Mouse (Mus musculus) gastrocnemius, postnatal 14 days (tissue): ENCODE results near the gene Gas7. TPM values are rescaled to one million over a fixed set of nuclear protein-coding genes. Genes with fewer than 3 reads are reported as not detected.

Experiments
- DNase-seq: peaks from one replicate; pipeline ENCODE4 v3.0.0; 2021; ENCODE audit warnings: mixed read lengths
- intact Hi-C: fragments of 180-260 bp; cut with DNase I; formaldehyde crosslinking; loops from one replicate; pipeline ENCODE4 v1.15.1; 2025; ENCODE audit warnings: low total_unique reads
- total RNA-seq, 2 experiments: library from RNA; stranded (reverse); gene quantifications; 2 replicates each; pipeline ENCODE4 v1.2.3; 2021

Gas7 gene
- total RNA-seq, 2 experiments from 2014 or later: 11.6 to 20.0 TPM

DNA sequence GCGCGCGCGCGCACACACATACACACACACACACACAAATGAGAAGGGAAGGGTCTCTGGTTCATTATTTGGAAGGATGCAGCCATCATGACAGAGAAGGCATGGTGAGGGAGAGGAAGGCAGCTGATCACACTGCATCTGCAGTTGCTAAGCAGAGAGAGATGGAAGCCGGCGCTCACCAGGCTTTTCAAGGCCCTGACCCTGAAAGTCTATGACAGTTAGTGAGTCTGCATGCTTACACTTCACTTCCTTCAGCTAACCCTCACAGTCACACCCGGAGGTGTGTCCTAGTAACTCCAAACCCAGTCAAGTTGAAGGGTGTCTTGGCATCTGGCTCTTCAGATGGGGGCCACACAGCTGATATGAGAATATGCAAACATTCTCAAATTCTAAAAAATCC lies 187.2 kb downstream of the Gas7 start:
- DNase-seq: no peak
- intact Hi-C loops: loop anchor here (10.0 kb wide), 1 partner anchor 108 kb away; no protein-coding TSS in a partner anchor

DNA sequence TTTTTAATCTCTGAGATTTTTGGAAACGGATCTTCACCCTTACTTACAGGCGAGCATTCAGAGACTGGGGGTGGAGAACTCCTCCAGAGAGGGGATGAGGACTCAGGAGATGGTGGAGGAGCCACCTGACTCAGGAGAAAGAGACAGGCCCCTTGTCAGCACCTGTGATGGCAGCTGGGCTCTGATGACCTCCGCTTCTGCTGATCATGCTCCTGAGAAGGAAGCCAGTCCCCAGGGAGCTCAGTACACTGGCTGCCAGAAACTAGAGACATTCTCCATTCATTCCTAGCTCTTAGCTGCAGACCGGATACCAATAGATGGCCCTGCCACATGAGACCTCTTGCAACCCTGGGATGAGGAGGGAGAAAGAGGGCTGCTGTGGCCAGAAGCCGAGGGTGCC lies 187.6 kb downstream of the Gas7 start:
- DNase-seq: no peak
- intact Hi-C loops: loop anchor here (10.0 kb wide), 1 partner anchor 108 kb away; no protein-coding TSS in a partner anchor

DNA sequence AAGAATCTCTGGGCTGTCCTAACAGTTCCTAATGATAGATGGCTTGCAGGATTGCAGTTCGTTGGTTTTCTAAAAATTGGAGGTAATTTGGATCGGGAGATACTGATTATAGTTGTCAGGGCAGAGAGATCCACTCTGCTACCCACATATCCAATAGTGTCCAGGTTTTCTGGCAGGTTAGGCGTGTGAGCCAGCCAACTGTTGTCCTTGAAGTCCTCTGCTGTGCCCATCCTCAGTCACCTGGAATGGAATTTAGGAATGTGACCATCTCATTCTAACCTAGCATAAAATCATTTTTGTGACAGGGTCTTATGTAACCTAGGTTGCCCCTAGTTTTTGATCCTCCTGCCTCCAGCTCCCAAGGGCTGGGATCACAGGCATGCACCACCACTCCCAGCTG lies 188.2 kb downstream of the Gas7 start:
- no peak for DNase-seq
- intact Hi-C loops: loop anchor here (10.0 kb wide), 1 partner anchor 109 kb away; no protein-coding TSS in a partner anchor

DNA sequence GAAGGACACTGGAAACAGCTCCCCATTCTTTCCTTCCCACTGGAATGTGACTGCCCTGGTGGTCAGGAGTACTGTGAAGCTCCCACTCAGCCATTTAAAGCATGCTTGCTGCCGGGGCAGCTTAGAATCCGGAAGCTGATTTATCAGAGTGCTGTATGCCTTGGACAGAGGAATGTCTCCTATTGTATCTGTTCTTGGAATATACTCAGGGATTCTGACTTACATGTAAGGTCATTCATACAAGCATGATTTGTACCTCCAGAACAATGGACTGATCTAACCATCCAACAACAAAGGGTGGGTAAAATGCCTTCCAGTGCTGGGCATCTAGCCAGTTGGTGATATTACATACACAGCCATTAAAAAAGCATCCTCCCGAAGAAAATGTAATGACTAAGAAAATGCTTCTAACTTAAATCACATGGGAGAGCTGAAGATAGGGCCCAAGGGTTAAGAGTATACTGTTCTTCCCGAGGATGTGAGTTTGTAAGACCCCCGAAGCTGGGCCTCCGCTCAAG lies 189.5 kb downstream of the Gas7 start:
- DNase-seq: no peak
- intact Hi-C loops: loop anchor here (5.0 to 10.0 kb wide), 3 partner anchors 110 to 267 kb away; no protein-coding TSS in a partner anchor

DNA sequence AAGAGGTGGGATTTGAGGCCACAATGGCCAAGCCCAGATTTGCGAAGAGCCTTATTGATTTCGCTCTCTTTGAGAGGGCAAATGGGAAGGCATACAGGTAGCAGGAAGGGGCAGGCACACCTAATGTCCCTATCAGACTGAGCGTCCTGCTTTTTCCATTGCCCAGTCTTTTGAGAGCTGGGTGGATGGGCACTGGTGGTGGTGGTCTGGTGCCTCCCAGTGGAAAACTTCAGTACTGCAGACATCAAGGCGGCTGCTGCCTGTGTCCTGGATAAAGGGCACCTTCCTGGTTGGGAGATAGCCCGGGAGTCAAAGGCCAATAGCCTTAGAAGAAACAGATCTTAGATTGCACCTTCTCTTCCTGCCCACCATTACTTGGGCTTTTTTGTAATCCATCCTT lies 192.5 kb downstream of the Gas7 start:
- intact Hi-C loops: loop anchor here (5.0 to 10.0 kb wide), 3 partner anchors 113 to 270 kb away; no protein-coding TSS in a partner anchor
- DNase-seq: peak; percentile 72

DNA sequence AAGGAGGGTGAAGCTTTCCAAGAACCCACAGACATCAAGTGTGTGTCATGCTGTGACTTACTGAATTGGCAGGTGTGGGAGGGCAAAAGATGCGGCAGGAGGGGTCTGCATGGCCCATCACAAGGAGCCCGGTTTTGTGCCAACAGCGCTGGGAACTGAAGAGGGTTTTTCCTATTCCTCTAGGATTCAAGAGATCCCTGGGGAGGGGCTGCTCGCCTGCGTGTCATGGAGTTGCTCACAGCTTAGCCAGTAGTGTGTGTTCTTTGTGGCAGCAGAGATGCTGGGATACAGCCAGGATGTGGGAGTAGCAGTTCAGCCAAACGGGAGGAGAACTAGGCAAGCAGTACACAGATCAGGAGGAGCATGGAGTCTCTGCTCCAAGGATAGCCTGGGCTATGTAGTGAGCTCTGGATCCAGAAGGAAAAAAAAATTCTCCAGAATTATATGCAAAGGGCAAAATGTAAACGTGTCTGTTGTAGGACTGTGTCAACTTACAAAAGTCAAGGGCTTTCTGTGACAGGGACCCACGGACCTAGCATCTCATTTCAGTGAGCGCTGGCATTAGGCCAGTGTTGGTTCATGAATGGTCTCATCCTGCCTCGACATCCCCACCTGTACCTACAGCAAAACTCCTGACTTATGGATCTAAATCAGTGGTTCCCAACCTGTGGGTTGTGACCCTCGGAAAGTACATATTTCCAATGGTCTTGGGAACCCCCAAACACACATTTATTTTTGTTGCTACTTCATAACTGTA lies 193.6 kb downstream of the Gas7 start:
- peak; percentile 28 for DNase-seq
- intact Hi-C loops: loop anchor here (5.0 to 10.0 kb wide), 3 partner anchors 114 to 272 kb away; no protein-coding TSS in a partner anchor

DNA sequence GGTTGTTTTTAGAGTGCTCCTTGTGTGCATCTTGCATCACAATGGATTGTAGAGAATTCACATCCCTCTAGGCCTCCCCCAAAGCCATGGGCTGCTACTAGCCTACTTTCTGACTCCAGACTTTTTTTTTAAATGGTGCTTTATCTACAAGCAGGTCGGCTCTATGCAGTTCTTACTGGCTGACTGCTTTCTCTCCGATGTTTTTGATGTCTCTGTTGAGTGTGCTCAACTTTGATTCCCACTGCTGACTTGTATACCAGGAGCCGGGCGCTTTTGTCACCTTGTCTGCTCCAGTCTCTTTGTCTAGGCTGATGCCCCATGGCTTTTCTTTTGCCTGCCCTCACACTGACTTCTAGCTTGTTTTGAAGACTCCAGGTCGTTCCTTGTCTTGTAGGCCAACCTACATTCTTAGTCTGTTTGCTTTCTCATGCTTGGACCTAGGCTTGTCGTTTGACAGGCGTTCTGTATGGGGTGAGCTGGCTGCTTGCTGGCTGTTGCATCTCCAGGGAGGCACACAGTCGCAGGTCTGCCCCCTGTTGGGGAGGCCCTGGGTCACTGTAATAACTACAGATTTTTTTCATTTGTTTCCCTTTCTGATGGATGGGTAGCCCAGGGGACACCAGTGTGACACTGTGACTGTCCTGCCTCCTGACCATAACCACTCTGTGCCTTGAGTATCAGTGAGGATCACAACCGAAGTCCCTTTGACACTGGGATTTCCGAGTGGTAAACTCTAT lies 194.9 kb downstream of the Gas7 start:
- intact Hi-C loops: loop anchor here (5.0 to 10.0 kb wide), 3 partner anchors 115 to 273 kb away; no protein-coding TSS in a partner anchor
- DNase-seq: no peak

DNA sequence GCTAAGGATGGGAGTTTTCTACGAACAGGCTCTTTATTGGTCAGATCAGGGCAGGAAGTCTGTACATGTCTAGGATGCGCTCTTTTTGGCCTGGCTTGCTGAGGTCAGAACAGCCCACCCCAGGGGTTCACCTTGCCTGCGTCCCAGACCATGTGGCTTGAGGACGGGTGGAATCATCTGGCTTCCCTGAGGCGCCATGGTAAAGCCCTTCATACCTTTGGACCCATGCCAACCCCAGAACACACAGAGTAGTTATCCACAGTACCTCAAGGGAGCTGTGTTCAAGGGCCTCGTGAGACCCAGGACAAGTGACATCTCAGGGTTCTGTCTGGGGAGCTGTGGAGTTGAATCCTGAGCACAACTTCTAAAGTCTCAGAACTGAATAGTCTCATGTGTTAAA lies 196.5 kb downstream of the Gas7 start:
- intact Hi-C loops: no loop called here
- DNase-seq: no peak

DNA sequence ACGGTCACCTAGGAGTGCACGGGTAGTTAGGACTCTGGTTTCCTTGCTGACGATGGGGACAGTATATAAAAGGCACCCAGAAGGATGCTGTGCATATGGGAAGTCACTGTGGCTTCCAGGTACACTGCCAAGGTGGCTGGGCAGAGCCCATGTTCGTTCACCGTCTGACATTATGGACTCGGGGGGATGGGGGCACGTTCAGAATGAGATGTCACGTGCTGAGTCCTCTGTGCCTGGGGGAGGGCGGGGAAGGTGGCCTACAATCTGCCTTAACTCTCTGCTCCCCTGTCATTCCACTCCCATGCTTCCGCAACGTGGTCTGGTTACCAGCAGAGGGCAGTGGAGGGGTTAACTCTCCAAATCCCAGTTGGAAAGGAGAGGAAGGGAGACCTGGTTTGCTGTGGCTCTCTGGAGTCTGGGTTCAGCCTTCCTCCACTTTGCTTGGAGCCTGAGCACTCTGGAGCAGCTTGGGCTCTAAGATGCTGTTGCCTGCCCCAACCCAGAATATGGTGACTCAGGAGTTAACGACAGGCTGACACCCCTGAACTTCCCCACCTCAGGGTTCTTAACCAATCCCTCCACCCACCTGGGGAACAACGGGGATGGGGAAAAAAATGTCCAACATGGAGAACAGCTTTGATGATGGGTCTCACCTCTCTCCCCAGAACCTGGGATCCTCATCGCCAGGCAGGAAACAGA lies 197.1 kb downstream of the Gas7 start:
- no peak for DNase-seq
- intact Hi-C loops: no loop called here

DNA sequence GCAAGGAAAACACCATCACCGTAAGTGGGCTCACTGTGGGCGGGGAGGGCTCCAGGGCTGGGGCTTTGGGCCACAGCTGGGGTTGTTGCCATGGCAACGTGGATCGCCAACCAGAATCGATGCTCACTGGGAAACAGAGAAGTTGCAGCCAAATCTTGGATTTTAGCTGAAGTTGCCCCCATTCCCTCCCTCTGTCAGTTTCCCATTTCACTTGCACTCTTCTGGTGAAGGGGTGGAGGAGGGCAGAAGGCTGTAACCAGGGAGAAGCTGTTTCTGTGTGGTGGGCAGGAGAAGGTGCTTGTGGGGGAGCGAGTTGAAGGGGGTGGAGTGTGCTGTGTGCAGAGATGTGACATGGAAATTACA lies 197.6 kb downstream of the Gas7 start:
- intact Hi-C loops: no loop called here
- no peak for DNase-seq

DNA sequence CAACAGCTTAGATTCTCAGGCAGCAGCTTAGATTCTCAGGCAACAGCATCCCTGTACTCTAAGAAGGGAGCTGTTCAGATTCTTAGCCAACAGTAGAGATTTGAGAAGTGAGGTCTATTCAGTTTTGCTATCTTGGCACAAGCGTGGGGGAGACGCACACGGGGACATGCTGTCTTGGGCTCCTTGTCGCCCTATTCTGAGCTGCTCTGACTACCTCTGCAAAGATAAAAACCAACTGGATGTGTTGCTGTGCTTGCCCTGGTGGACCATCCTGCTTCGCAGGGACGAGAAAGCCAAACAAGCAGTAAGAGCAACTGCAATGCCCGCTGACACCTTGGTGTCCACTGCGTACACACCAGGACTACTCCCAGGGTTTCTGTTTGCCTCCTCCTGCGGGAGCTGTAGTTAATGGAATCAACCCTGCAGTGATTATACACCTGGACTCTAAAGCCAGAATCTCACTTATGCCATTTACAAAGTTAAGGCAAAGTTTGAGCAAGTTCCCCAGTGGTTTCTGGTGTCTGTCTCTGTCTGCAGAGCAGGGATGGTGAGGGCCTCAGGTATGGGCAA lies 198.4 kb downstream of the Gas7 start:
- no peak for DNase-seq
- intact Hi-C loops: no loop called here

DNA sequence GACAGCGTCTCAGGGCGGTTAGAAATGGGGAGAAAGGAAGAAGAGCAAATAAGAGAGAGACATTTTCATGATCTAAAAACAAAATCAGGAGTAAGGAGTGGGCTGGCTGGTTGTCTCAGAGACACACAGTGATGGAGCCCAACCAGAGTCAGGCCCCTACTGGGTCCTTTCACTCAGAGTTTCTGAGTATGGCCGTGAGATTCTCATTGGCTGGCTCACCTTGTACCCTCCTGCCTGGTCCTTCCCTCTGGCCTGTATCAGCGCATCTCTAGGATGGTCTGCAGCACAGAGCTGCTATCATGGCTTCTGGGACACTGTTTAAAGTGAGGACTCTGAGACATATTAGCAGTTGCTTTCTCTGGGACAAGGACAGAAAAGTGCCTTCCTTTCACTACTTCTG lies 199.3 kb downstream of the Gas7 start:
- intact Hi-C loops: no loop called here
- DNase-seq: no peak

DNA sequence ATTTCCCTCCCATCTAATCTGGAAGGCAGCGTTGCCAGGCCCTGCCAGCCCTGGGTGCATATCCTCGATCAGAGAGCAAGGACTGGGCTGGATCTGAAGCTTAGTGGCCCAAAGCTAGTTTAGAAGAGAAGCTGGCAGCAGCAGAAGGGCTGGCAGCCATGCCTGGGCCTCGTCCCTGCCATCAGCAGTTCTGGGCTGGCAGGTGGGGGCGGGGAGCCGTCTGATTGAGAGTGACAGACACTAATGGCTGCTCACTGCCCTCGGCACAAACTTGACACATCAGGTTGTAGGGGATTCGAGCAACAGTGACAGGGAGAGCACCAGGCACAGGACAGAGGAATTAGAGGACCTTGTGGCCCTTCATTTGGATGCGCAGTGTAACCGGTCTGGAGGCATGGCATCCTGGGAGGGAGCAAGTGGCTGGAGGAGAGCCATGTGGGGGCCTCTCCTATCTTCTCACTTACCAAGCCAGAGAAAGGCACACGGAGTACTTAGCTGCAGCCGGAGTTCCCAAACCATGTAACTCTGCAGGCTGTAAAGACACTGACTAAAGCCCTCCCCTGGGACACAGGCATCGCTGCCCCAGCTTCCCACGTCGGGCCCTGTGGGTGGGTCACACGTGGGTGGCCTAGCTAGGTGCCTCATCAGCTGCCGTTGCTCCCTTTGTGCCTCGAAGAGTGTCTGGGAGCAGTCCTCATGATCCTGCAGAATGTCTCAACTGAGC lies 200.2 kb downstream of the Gas7 start:
- peak; percentile 63 for DNase-seq
- intact Hi-C loops: no loop called here

DNA sequence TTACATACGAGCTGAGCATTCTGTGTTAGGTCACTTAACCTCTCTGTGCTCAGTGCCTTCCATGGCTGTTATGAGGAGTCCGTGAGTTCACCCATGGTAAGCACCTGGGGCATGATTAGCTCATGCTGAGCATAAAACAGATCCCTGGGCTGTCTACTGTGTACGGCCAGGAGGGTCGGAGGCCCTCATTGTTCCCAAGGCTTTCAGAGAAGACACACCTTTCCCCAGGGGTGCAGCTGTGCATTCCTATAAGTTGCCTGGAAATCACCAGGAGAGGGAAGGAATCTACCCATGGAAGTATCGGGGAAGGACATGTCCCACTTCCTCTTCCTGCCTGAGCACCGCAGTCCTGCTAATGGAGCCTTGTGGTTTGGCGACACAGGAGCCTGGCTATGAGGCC lies 201.1 kb downstream of the Gas7 start:
- no peak for DNase-seq
- intact Hi-C loops: no loop called here

DNA sequence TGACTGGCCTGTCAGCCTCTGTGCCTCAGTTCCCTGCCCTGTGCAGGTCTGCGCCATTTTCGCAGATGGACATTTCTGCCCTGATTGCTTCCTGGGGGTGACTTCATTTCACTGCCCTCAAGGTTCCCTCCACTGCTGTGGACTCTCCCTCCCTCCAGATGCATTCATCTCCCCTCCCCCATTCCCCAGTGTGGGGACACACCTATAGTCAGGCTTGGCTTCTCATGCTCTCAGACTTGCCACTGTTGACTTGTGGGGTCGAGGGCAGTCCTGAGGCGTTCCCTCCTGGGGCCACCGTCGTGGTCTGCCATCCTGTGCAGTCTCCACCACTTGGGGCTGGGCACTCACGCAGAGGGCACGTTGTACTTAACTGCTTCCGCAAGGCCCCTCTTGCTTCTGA lies 201.6 kb downstream of the Gas7 start:
- DNase-seq: no peak
- intact Hi-C loops: no loop called here

DNA sequence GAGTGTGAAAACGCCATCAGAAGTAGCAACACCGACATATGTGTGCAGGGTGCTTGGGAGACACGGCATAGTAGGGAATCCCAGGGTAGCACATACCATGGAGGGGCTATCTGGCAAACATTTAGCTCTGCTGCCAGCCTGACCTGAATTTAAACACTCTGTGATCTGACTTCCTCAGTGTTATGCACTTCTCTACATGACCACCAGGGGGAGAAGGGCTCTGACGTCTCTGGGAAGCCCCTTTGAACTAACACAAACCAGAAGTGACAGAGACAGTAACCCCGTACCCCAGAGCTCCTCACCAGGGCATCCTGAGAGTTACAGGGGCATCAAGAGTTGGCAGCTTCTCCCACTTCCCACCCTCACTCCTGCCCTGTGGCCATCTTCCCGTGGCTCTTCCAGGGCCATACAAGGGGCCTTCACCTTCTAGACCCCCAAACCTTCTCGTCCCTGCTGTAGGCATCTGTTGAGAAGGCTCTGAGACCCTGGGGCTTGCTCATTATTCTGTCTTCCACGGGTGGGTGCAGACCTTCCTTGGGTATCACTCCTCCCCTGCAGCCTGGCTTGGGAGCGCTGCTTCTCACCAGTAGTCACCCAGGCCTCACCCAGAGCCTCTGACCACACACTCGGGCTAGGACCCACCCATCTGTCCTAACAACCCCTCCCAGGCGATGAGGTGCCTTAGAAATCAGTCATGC lies 202.6 kb downstream of the Gas7 start:
- peak; percentile 24 for DNase-seq
- intact Hi-C loops: no loop called here

DNA sequence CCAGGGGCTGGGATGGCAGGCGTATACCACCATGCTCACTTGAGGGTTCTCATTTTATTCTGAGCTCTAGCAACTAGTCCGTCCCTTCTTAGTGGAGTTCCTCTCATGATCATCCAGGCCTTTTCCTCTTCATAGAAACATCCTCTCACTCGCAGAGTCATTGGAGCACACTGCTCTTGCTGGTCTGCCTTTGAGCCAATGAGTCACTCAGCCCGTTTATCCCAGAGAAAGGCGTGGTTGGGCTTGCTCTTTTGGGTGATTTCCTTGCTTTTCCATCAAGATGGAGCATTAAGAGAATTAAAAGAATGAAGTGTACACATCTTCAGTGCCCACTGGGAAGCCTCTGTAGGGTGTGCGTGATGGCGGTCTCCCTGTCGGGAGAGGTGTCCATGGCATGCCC lies 206.2 kb downstream of the Gas7 start:
- intact Hi-C loops: loop anchor here (2.0 kb wide), 1 partner anchor 13 kb away; no protein-coding TSS in a partner anchor
- DNase-seq: no peak

DNA sequence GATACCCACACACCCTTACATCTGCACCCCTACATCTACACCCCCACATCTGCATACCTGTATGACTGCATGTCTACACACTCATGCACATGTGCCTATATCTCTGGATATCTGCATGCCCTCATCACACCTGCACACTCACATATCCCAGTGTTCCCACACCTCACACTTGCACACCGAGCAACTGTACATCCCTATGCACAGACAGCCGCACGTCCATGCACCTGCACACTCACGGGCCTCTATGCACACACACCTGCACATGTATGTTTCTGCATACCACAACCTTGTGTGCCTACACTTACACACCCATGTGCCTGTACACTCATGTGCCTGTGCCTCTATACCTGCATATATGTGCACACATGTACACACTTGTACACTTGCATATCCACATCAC lies 208.2 kb downstream of the Gas7 start:
- intact Hi-C loops: no loop called here

More for the DNA sequence above, 208.2 kb downstream of the Gas7 start:
- DNase-seq: no peak
